Mouse (Mus musculus): ENCODE data around the gene Rpl27.

GRCm38 (mm10) chr11:101446319-101446718 lies 4.2 kb downstream of the Rpl27 start:
- TF ChIP-seq CTCF (IDR thresholded peaks at IDR 0.05; ENCODE audit: extremely low read depth, insufficient read depth, low read length) = no peak
- TF ChIP-seq POLR2A (IDR thresholded peaks at IDR 0.05; ENCODE audit: extremely low read depth, insufficient read depth, low read length) = no peak
